Mouse (Mus musculus) gastrocnemius, postnatal 25 days (tissue): Measurements from ENCODE around the gene Rspry1. TPM values are rescaled to one million over a fixed set of nuclear protein-coding genes. Genes with fewer than 3 reads are reported as not detected.

Experiments used
- DNase-seq: peaks from one replicate; pipeline ENCODE4 v3.0.0; 2022
- total RNA-seq, 2 experiments: library from RNA; stranded (reverse); gene quantifications; 1 replicate in 1 of 2; 2 replicates in 1 of 2; pipeline ENCODE4 v1.2.3; 2021

Rspry1 gene
- total RNA-seq, 2 experiments from 2014 or later = 7.9 to 8.3 TPM

DNA sequence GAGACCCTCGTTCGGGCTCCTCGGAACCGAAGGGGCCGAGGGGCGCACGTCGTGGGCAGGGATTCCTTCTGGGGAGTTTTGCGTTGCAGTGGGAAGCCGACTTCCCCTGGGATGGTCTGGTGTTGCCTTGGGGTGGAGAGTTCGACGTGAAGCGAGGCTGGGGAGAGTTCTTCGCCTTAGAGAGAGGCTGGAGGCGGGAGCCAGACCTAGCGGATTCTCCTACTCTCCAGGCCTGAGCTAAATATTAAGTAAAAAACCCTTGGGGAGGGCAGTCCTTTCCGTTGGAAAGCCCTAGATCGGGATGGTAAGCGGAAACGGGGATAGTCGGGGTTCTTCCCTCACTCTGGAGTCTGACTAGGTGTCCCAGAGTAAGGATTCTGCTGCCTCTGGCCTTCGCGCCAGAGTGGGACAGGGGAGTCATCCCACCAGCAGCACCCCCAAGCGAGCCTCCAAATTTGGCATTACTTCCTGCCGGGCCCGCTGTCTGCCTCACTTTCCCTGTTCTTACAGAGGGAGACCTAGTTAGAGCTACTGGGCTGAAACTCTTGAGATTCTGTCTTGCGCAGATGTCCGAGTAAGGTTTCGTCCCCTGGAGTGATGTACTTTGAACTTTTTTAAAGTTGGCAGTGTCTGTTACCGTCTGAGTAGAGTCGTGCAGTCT, 864 bp downstream of the Rspry1 start:
- no peak for DNase-seq

DNA sequence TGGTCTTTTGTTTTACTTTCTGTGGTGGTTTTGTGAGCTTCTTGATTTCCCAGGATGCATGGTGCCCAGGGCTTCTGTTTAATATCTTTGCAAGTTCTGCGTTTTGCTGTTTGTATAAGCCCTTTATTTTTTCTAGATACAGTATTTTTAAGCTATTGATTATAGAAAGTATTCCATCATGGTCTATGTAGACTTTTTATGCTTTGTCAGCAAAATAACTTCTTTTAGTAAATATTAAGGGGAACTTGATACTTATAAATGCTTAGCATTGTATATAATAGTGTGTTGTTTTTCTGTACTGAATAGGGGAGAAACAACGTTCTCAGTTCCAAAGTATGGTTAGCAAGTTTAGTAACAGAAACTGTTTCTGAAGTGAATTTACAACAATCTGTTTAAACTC, 2.3 kb downstream of the Rspry1 start:
- DNase-seq = no peak

GRCm38 (mm10) chr8:94607064-94607463, 5.3 kb downstream of the Rspry1 start:
- DNase-seq = no peak

DNA sequence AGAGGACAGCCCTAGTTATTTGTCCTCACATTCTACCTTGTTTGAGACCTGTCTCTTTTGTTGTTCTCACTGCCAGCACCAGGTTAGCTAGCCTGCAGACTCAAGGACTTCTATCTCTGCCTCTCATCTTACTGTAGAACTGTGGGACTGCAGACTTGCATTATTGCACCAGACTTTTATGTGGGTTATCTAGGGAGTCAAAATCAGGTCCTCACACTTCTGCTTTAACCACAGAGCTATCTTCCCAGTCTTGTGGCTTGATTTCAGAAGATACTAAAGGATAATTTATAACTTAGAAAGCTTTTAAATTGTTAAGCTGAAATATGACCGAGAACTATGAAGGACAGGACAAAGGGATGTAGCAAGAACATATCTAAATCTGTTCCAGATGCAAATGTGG, 23.1 kb downstream of the Rspry1 start:
- DNase-seq = no peak

- DNase-seq = no peak
Observed at GRCm38 (mm10) chr8:94633564-94634194, 31.9 kb downstream of the Rspry1 start.

DNA sequence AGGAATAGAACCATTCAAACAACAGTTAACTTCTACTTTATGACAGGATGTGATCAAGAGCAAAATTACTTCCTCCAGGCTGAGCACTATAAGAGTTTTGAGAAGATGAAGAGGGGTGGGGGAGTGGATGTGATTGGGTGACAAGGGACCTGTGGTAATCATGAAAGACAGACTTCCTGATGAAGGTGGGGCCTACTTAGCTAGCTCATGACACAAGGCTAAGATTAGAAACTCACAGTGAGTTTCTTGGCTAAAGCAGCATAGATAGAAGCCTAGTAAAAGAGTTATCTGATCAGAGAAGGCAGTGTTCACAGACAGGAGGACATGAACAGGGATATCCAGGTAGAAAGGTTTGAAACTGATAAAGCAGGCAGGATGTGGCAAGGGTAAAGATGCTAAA, 32.5 kb downstream of the Rspry1 start:
- DNase-seq = no peak

DNA sequence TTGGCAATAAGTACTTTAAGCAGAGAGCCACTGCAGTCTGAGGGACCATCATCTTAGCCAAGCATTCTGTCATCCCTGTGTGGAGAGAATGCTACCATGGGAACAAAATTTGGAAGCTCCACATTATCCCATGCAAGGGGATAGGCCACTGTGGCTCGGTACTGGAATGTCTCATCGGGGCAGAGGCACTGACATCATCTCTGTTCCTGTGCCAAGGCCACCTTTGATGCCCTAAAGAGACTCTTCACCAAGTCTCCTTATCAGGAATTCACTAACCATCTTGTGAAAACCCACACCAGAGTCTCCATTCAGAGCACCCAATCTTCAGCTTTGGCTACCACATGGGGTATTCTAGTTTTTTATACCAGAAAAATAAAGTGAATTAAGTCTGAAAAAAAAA, 39.4 kb downstream of the Rspry1 start:
- no peak for DNase-seq

- DNase-seq = no peak
Observed at GRCm38 (mm10) chr8:94641938-94642337, 40.2 kb downstream of the Rspry1 start.

DNA sequence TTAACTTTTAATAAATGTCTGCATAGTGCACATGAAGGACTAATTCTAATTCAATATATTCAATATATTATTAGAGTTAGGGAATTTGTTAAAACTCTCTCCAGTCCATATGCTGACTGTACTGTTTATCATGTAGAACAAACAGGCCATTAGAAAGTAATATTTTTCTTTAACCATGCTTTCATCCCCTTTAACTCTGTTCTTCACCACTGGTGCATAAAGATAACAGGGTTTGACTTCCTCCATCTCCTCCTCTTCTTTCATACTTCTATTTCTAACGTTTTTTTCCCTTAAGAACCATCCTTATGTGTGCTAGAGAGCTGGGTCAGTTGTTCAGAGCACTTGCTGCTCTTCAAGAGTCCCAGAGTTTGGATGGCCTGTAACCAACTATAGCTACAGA, 43.5 kb downstream of the Rspry1 start:
- DNase-seq = no peak

- DNase-seq = no peak
Observed at GRCm38 (mm10) chr8:94646165-94646564, 44.4 kb downstream of the Rspry1 start.

DNA sequence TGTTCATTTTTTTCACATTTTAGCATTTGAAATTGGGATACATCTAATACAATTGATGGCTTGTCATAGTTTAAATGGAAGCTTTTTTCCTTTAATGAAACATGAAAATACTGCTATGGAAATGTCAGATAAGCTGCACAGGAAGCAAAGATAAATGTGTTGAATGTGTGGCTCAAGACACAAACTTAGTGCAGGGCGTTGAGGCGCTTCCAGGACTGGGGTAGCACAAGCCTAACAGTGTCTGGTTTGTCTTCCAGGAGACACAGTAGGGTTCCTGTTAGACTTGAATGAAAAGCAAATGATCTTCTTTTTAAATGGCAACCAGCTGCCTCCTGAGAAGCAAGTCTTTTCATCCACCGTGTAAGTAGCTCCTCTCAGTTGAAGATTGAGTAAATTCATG, 47.8 kb downstream of the Rspry1 start:
- no peak for DNase-seq

- no peak for DNase-seq
Observed at GRCm38 (mm10) chr8:94652951-94653350, 51.2 kb downstream of the Rspry1 start.

DNA sequence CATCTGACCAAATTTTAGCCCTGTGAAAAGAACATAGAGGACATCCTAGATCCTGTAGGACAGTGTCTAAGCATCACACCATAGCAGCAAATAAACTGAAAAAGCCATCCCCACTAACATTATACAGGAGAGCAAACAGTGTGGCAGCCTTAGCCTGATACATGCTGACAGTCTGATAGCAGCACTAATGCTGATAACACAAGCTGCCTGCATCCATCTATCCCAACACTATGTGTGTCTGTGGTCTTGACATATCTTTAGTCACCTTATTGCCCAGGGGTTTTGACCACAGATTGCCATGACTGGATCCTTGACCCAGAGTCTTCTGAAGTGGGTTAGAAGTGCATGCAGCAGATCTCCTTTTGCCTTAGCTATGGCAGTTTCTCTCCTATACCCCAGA, 53.3 kb downstream of the Rspry1 start:
- no peak for DNase-seq

DNA sequence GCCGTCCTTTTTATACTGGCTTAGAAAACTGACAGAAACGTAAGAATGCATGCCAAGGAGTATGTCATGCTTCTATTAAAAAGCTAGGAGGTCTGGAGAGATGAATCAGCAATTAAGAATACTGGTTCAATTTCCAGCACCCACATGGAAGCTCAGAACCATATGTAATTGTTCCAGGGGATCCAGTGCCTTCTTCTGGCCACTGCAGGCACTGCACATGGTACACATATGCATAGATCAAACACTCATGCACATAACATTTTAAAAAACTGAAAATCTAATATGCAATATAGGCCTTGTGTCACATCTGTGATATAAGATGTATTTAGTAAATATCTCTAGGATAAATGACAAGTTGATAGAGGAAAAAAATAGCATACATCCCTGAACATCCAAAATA, 56.3 kb downstream of the Rspry1 start:
- DNase-seq = no peak

- no peak for DNase-seq
Observed at GRCm38 (mm10) chr8:94660418-94660817, 58.7 kb downstream of the Rspry1 start.

- no peak for DNase-seq
Observed at GRCm38 (mm10) chr8:94664722-94665121, 63.0 kb downstream of the Rspry1 start.

DNA sequence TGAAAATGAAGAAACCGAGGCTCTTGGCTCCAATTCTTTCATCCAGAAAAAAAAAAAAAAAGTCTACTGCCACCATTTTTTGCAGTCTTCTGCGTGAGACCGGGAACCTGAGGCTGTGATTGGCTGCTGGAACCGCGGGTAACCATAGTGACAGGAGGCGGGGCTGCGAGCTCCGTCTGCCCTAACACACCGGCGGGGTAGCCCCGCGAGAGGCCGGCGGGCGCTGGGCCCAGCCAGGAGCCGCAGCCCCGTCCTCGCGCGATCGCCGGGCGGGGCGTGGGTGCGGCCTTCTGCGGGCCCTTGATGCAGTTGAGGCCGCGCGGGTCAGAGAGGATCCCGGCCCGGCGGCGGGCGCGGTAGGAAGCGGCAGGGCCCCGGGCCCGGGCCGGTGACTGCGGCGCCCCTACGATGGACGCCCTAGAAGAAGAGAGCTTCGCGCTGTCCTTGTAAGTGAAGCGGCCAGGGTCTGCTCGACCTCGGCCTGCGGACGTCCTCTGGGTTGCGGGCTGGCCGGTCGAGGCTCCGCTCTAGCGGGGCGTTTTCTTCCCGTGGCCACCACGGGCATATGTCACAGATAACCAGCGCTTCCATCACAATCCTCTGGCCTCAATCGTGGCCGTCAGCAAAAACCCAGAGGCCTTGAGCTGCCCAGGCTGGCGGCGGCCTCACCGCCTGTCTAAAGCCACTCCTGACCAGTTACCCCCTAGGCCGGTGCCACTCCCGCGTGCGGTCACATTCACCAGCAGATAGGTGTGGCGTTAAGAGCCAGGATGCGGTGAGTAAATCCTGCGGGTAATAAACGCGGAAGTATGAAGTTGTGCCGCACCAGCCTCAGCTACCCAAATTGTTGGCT, 64.9 kb downstream of the Rspry1 start, which contains the start of gene Arl2bp:
TSS of gene Arl2bp (plus strand) at position 145 of the 853 bp plus-strand sequence.
- peak; percentile 95 for DNase-seq

DNA sequence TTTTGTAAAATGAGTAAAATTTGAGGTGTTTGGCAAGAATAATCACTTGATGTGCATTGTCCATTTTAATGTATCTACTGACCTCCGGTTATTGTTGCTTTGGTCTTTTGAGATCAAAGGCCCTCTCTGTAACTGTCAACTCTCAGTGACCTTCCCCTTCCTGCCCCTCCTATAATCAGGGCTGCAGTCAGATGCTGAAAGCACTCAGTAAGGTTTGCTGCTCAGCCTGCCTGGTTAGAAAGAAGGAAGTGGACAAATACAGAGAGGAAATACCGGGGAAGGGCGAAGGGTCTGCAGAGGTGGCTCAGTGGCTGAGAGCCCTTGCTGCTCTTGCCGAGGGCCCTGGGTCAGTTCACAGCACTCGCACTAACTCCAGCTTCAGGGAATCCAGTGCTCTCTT, 72.6 kb downstream of the Rspry1 start:
- no peak for DNase-seq

DNA sequence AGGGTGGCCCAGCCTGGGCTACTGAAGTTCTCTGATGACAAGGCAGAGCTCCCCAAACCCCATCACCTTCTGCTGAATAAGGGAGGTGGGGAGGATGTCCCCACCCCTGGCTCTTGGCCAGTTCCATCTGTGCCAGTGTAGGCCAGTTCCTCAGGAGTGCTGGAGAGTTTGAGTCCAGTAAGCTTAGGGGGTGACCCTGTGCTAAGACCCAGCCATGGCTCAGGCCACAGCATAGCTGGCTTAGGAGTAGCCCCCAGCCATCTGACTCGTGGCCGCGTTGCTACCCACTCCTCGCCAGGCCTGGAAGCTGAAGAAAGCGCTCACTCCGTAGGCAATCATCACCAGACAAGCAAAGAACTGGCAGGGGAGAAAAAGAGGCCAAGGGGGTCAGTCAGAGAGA, 74.2 kb downstream of the Rspry1 start:
- DNase-seq = no peak

DNA sequence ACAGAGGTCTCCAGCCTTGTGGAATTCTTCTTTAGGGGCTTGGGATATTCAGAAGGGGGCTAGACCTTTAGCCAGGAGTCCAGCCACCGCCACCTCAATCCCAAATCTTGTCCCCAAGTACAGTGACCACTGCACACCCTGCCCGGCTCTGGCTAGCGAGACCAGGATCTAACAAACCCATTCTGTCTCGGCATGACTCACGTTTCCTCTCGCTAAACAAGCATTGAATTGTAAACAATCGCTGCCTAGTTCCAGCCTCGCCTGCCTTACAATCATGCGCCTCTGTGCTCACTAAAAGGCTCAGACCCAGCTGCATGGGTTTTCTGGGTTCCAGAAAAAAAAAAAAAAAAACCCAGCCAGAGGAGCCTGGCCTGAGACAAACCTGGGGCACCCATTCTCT, 76.8 kb downstream of the Rspry1 start:
- DNase-seq = no peak

DNA sequence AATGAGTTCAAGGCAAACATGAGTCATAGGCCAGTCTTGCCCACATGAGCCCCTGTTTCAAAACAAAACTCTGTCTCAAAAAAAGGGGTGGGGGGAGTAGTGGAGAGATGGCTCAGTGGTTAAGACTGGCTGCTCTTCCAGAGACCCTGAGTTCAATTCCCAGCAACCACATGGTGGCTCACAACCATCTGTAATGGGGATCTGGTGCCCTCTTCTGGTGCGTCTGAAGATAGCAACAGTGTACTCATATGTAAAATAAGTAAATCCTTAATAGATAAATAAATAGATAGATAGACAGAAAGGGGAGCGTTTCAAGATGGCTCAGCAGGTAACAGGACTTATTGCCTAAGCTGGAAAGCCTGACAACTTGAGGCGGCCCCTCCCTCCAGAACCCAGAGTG, 78.7 kb downstream of the Rspry1 start:
- DNase-seq = no peak

DNA sequence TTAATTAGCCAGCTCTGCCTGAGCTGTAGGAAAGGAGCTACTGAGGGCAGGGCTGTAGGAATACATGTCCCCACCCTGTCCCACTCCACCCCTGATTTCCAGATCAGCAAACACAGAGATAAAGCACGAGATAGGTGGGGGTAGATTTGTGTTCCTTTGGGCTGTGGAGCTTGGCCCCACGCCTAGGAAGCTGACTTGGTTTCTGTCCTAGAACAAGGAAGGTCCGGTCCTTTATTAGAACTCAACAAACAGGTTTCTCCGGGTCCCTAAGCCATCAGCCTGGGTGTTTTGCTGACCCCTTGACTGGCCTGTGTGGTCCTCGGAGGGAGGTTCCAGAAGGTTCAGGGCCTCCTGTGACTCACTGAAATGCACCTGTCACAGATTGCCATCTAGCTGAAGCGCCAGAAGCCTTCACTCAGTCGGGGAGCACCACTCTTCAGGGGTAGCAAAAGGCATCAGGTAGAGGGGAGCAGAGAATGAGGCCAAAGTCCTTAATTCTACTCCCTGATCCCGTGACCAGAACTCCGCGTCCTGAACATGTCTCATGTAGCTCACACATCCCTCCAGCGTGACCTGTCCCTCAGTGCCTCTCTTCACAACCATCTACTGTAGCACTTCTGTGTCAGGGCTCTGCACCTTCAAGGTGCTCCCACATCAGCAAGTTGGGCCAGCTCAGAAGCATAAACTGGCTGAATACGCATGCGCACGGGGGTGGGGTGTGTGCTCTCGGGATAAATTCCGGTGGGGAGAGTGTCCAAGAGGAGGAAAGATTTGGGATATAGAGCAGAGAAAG, 81.2 kb downstream of the Rspry1 start:
- DNase-seq = no peak
